Mouse (Mus musculus) stomach, postnatal 0 days (tissue): ENCODE data around the gene Arhgap17. TPM values are rescaled to one million over a fixed set of nuclear protein-coding genes. Genes with fewer than 3 reads are reported as not detected.

Experiments
- ATAC-seq: fragments of 200-750 bp; cut with Nextera tagmentation; 2 replicates; pipeline ENCODE4 v1.8.0; 2017; ENCODE audit not compliant: low FRiP score, low TSS enrichment
- DNase-seq: peaks from one replicate; pipeline ENCODE4 v3.0.0-alpha.2; 2016; ENCODE audit warnings: low spot score
- H3K27ac ChIP-seq: fragments of 300-500 bp; sonication (generic); replicated peaks from 2 replicates; pipeline ENCODE4 v1.5.1; 2014; ENCODE audit warnings: mild to moderate bottlenecking, control low read depth
- H3K27me3 ChIP-seq: fragments of 300-500 bp; sonication (generic); 2 replicates; pipeline ENCODE4 v1.6.1; 2014; ENCODE audit warnings: low read length; ENCODE audit not compliant: control insufficient read depth, insufficient read depth
- H3K36me3 ChIP-seq: fragments of 300-500 bp; sonication (generic); 2 replicates; pipeline ENCODE4 v1.6.1; 2014; ENCODE audit warnings: low read length, mixed read lengths; ENCODE audit not compliant: control insufficient read depth, insufficient read depth
- H3K4me1 ChIP-seq: fragments of 300-500 bp; sonication (generic); replicated peaks from 2 replicates; pipeline ENCODE4 v1.6.1; 2014; ENCODE audit warnings: antibody characterized with exemption; ENCODE audit not compliant: control insufficient read depth, insufficient read depth
- H3K4me2 ChIP-seq: fragments of 300-500 bp; sonication (generic); replicated peaks from 2 replicates; pipeline ENCODE4 v1.6.1; 2014; ENCODE audit warnings: low read depth, mild to moderate bottlenecking, control low read depth, moderate library complexity
- H3K4me3 ChIP-seq: fragments of 300-500 bp; sonication (generic); 2 replicates; pipeline ENCODE4 v1.5.1; 2014; ENCODE audit warnings: low read depth, low read length, control low read depth
- H3K9ac ChIP-seq: fragments of 300-500 bp; sonication (generic); 2 replicates; pipeline ENCODE4 v1.6.1; 2014; ENCODE audit warnings: mild to moderate bottlenecking, low read length, control low read depth, mixed read lengths
- H3K9me3 ChIP-seq: fragments of 300-500 bp; sonication (generic); 2 replicates; pipeline ENCODE4 v1.6.1; 2016; ENCODE audit warnings: low read length; ENCODE audit not compliant: control insufficient read depth
- CTCF ChIP-seq: IDR thresholded peaks from 2 replicates; pipeline ENCODE4 v1.5.1; 2016; ENCODE audit warnings: antibody characterized with exemption, low read depth, mild to moderate bottlenecking, moderate library complexity
- EP300 ChIP-seq: optimal IDR thresholded peaks from 2 replicates; pipeline ENCODE3; 2016; ENCODE audit warnings: antibody characterized with exemption
- WGBS: fragments of 180-500 bp; shearing (Covaris S2); extraction: QIAGEN DNeasy Blood & Tissue Kit; methylation state at CpG from one replicate; pipeline ENCODE4 v1.1.7; 2014; 5-methylcytosine and 5-hydroxymethylcytosine counted together
- polyA plus RNA-seq: library from polyadenylated mRNA; unstranded; fragments of >200 nt; fragmentation: Nextera tagmentation; extraction: Ambion mirVana; gene quantifications from 2 replicates; pipeline ENCODE4 v1.2.1, GENCODE M21; 2015

The Arhgap17 gene
- polyA plus RNA-seq, 1 experiment from 2014 or later: 8.0 TPM

DNA sequence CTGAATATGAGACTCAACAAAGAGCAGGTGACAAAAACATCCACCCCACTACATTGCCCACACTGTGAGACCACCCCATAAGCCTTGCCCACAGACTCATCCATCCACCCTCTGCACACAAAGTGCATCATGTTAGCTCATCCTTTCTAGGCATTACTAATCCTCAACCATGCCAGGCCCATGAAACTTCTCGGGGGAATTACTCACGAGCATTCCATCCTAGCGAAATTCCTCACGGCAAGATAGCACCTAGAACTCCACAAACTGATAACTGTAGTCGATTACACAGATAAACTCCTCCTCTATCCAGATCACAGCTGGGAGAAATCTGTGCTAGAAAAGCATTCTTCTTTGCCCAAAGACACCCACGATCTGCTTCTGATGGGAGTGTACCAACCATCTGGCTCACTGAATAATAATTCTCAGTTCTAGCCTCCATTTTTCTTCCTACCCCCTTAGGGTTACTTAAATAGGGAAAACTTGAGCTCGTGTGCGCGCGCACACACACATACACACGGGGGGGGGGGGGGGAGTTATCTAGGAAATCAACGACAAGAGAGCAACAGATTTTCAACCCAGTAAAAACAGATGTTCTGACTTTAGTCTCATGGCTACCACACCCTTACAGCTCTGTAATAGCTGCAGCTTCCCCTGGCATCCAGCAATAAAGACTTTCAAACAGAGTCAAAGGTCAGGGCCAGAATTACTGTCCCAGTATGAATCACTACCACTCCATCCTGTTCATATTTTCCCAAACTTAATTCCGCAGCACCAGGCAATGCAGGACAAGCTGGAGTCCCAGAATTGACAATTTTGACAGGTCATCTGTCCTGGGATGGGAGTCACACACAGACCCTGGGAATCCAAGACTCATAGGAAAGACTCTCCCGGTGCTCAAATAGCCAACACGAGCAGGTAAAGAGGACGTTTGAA, 2.2 kb downstream of the Arhgap17 start:
- H3K4me1 ChIP-seq: peaks cover 9% of the 10 kb centered on the region; the same call in 1 of the 2 replicates
- no peaks in the 10 kb centered on the region for H3K9me3 ChIP-seq
- H3K9ac ChIP-seq: no peak overlapping the region
- no peaks in the 10 kb centered on the region for H3K36me3 ChIP-seq
- WGBS: 69% methylated on average over 16 of the region's 16 CpGs
- TF ChIP-seq EP300: no peak
- TF ChIP-seq CTCF: no peak
- H3K4me3 ChIP-seq: no peak overlapping the region; the same call in 1 of the 2 replicates
- H3K27me3 ChIP-seq: no peaks in the 10 kb centered on the region
- 0 out of 2 replicates have a peak overlapping the region, but pooled peaks have one; percentile 18 for H3K27ac ChIP-seq
- no peak for DNase-seq
- peak overlapping the region; percentile 78; the same call in 1 of the 2 replicates for H3K4me2 ChIP-seq
- ATAC-seq: no peak

GRCm38 (mm10) chr7:123366806-123367205, 2.9 kb downstream of the Arhgap17 start:
- H3K4me2 ChIP-seq: no peak overlapping the region
- no peak for ATAC-seq
- no peaks in the 10 kb centered on the region for H3K27me3 ChIP-seq
- H3K4me3 ChIP-seq: no peak overlapping the region
- no peaks in the 10 kb centered on the region for H3K9me3 ChIP-seq
- no peak overlapping the region for H3K9ac ChIP-seq
- no peaks in the 10 kb centered on the region for H3K36me3 ChIP-seq
- H3K4me1 ChIP-seq: peaks cover 9% of the 10 kb centered on the region; the same call in 1 of the 2 replicates
- 72% methylated on average over 8 of the region's 8 CpGs for WGBS
- H3K27ac ChIP-seq: no peak overlapping the region
- TF ChIP-seq CTCF (no peak), EP300 (no peak)
- no peak for DNase-seq

DNA sequence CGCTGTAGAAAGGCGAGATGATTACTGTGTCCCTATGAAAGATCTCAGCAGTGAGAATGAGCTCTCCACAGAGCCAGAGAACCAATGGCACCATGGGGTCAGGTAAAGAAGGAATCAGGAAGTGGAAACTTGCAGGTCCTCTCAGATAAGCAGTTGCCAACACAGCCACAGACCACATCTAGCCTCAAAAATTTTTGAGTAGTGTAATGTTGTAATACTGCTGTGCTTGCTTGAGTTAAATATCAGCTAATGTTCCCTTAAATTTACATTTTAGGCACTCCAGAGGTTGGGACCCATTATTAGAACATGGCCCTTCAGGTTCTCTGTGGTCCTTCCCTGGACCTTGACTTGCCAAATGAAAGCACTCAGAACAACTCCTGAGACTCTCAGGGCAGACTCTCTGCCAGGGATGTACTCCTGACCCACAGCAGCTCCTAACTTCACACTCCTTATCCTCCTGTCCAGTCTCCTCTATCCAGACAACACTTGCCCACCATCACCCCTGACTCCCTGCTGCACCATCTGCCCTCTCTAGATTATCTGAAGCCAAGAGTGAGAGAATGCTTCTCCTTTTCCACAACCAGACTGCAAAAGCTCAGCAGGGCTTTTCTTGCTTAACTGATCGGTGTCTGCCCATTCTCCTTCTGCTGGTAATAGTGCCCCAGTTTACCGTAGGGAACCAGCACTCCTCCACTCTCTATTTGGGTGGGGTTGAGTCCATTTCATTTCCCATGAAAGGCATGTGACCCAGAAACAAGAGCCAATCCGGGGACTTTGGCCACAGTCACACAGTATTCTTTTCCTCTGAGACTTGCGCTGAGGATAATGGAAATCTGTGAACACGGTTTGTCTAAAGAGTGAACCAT, 3.6 kb downstream of the Arhgap17 start:
- Histone ChIP-seq H3K9ac (no peak overlapping the region), H3K4me3 (no peak overlapping the region), H3K36me3 (no peaks in the 10 kb centered on the region), H3K27me3 (no peaks in the 10 kb centered on the region), H3K27ac (no peak overlapping the region), H3K4me2 (no peak overlapping the region), H3K4me1 (peaks cover 9% of the 10 kb centered on the region; the same call in 1 of the 2 replicates), H3K9me3 (no peaks in the 10 kb centered on the region)
- no peak for TF ChIP-seq EP300
- TF ChIP-seq CTCF: no peak
- WGBS: 76% methylated on average over 7 of the region's 7 CpGs
- no peak for ATAC-seq
- no peak for DNase-seq

DNA sequence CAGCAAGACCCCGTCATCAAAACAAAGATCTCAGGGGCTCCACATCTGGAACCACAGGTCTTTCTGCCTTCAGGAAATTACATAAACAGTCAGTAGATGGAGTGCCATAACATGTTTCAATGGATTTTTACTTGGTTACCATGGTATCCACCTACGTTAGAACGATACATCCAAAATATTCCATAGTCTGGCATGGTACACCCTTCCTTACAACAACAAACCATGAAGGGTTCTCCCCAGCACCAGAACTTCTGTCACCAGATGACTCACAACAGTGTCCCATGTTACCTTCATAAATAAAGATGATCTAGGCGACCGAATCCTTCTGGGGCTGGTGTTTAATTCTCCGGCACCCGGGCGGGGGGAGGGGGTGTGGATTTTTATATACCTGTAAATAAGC, 5.7 kb downstream of the Arhgap17 start:
- Histone ChIP-seq H3K9ac (no peak overlapping the region), H3K4me2 (no peak overlapping the region), H3K4me1 (peaks cover 9% of the 10 kb centered on the region; the same call in 1 of the 2 replicates), H3K9me3 (no peaks in the 10 kb centered on the region), H3K4me3 (no peak overlapping the region), H3K27me3 (no peaks in the 10 kb centered on the region), H3K27ac (no peak overlapping the region), H3K36me3 (no peaks in the 10 kb centered on the region)
- 85% methylated on average over 8 of the region's 8 CpGs for WGBS
- no peak for DNase-seq
- no peak for ATAC-seq
- no peak for TF ChIP-seq CTCF
- no peak for TF ChIP-seq EP300

- no peaks in the 10 kb centered on the region for H3K9me3 ChIP-seq
- H3K4me3 ChIP-seq: no peak overlapping the region
- H3K4me1 ChIP-seq: 0 out of 2 replicates have a peak, but pooled peaks cover 5% of the 10 kb centered on the region
- no peak for TF ChIP-seq CTCF
- no peak for TF ChIP-seq EP300
- no peak overlapping the region for H3K4me2 ChIP-seq
- ATAC-seq: no peak
- 80% methylated on average over 3 of the region's 3 CpGs for WGBS
- H3K9ac ChIP-seq: no peak overlapping the region
- no peak for DNase-seq
- H3K36me3 ChIP-seq: no peaks in the 10 kb centered on the region
- no peak overlapping the region for H3K27ac ChIP-seq
- no peaks in the 10 kb centered on the region for H3K27me3 ChIP-seq
Observed at GRCm38 (mm10) chr7:123362806-123363205, 6.9 kb downstream of the Arhgap17 start.
